Mouse (Mus musculus): ENCODE measurements around the gene Fibcd1.

- TF ChIP-seq POLR2A (IDR thresholded peaks at IDR 0.05; ENCODE audit: low read depth, low read length) (no peak), CTCF (IDR thresholded peaks at IDR 0.05; ENCODE audit: extremely low read depth, insufficient read depth, insufficient read length, insufficient replicate concordance) (no peak)
These were observed 10.2 kb upstream of the Fibcd1 start for GRCm38 (mm10) chr2:31855991-31856390.

Data from spleen, adult 2 months (tissue).